Mouse (Mus musculus) embryonic fibroblast, embryonic 13.5 days (primary cell): ENCODE results near the gene Tmem198b. TPM values are rescaled to one million over a fixed set of nuclear protein-coding genes. Genes with fewer than 3 reads are reported as not detected.
A peak's percentile ranks its signal among the peaks of the same experiment; 100 is the strongest.
"Not testable (repeated sequence)": the region's sequence is repeated elsewhere in the genome, so short reads cannot be mapped to it uniquely, and the experiment has no call there.

Experiments
- H3K27ac ChIP-seq: 2 replicates; pipeline ENCODE4 v1.5.1; 2012; ENCODE audit warnings: low read length, control low read depth, inconsistent platforms; ENCODE audit not compliant: insufficient read depth
- H3K4me1 ChIP-seq: 2 replicates; pipeline ENCODE4 v1.6.1; 2011; ENCODE audit warnings: low read length; ENCODE audit not compliant: control insufficient read depth, insufficient read depth
- H3K4me3 ChIP-seq: 2 replicates; pipeline ENCODE4 v1.5.1; 2011; ENCODE audit warnings: mild to moderate bottlenecking, control low read depth, low read length; ENCODE audit not compliant: insufficient read depth
- CTCF ChIP-seq: IDR thresholded peaks from 2 replicates; pipeline ENCODE4 v1.5.1; 2011; ENCODE audit warnings: mild to moderate bottlenecking, control low read depth, low read length, moderate library complexity, borderline replicate concordance; ENCODE audit not compliant: insufficient read depth
- POLR2A ChIP-seq: IDR thresholded peaks from 2 replicates; pipeline ENCODE4 v1.6.1; 2011; ENCODE audit warnings: low read depth, mild to moderate bottlenecking, control low read depth, low read length, moderate library complexity
- polyA plus RNA-seq: library from polyadenylated mRNA; stranded (reverse); fragments of >200 nt; gene quantifications from 2 replicates; pipeline ENCODE4 v1.2.4, GENCODE M21; 2011; ENCODE audit warnings: low read depth; ENCODE audit not compliant: missing spikeins, insufficient read length

Tmem198b gene
- 34.4 and 44.8 TPM in 2 replicates for polyA plus RNA-seq

- peak within 1 kb of the TSS; percentile 95 for H3K27ac ChIP-seq
- peaks cover 9% of the 10 kb centered on the region; the same call in 1 of the 2 replicates for H3K4me1 ChIP-seq
- H3K4me3 ChIP-seq: peak within 1 kb of the TSS; percentile 73
- no peak for TF ChIP-seq CTCF
- peak; percentile 71; the same call in 1 of the 2 replicates for TF ChIP-seq POLR2A
Measured at GRCm38 (mm10) chr10:128804271-128805091, at the start of gene Tmem198b. Gene Tmem198b (minus strand): TSS chr10:128804370.

- H3K27ac ChIP-seq: no peak overlapping the region
- no peak overlapping the region for H3K4me3 ChIP-seq
- H3K4me1 ChIP-seq: no peaks in the 10 kb centered on the region
- no peak for TF ChIP-seq CTCF
- TF ChIP-seq POLR2A: no peak
Measured at GRCm38 (mm10) chr10:128850339-128850738, 46.2 kb upstream of the Tmem198b start.

- Histone ChIP-seq H3K4me1 (no peaks in the 10 kb centered on the region), H3K4me3 (no peak overlapping the region), H3K27ac (no peak overlapping the region)
- TF ChIP-seq POLR2A (no peak), CTCF (no peak)
Measured at GRCm38 (mm10) chr10:128848426-128848825, 44.3 kb upstream of the Tmem198b start.

GRCm38 (mm10) chr10:128846664-128847063 is 42.5 kb upstream of the Tmem198b start:
- Histone ChIP-seq H3K4me3 (no peak overlapping the region), H3K27ac (no peak overlapping the region), H3K4me1 (no peaks in the 10 kb centered on the region)
- no peak for TF ChIP-seq POLR2A
- TF ChIP-seq CTCF: no peak

GRCm38 (mm10) chr10:128845516-128845915 is 41.3 kb upstream of the Tmem198b start:
- H3K27ac ChIP-seq: no peak overlapping the region
- no peaks in the 10 kb centered on the region for H3K4me1 ChIP-seq
- H3K4me3 ChIP-seq: no peak overlapping the region
- no peak for TF ChIP-seq POLR2A
- no peak for TF ChIP-seq CTCF

- H3K27ac ChIP-seq: no peak overlapping the region
- no peaks in the 10 kb centered on the region for H3K4me1 ChIP-seq
- H3K4me3 ChIP-seq: no peak overlapping the region
- no peak for TF ChIP-seq CTCF
- no peak for TF ChIP-seq POLR2A
Measured at GRCm38 (mm10) chr10:128843260-128843659, 39.1 kb upstream of the Tmem198b start.

GRCm38 (mm10) chr10:128840612-128841011 is 36.4 kb upstream of the Tmem198b start:
- TF ChIP-seq CTCF (no peak), POLR2A (no peak)
- no peaks in the 10 kb centered on the region for H3K4me1 ChIP-seq
- H3K4me3 ChIP-seq: no peak overlapping the region
- no peak overlapping the region for H3K27ac ChIP-seq

- Histone ChIP-seq H3K4me3 (no peak overlapping the region), H3K27ac (no peak overlapping the region), H3K4me1 (no peaks in the 10 kb centered on the region)
- TF ChIP-seq POLR2A (no peak), CTCF (no peak)
Measured at GRCm38 (mm10) chr10:128839434-128839833, 35.3 kb upstream of the Tmem198b start.

GRCm38 (mm10) chr10:128837400-128837799 is 33.2 kb upstream of the Tmem198b start:
- no peak for TF ChIP-seq CTCF
- no peak for TF ChIP-seq POLR2A
- Histone ChIP-seq H3K4me3 (no peak overlapping the region), H3K27ac (no peak overlapping the region), H3K4me1 (no peaks in the 10 kb centered on the region)

GRCm38 (mm10) chr10:128823821-128824220 is 19.7 kb upstream of the Tmem198b start:
- no peak overlapping the region for H3K4me3 ChIP-seq
- TF ChIP-seq POLR2A: no peak
- TF ChIP-seq CTCF: no peak
- no peak overlapping the region for H3K27ac ChIP-seq
- 0 out of 2 replicates have a peak, but pooled peaks cover 2% of the 10 kb centered on the region for H3K4me1 ChIP-seq

- H3K4me3 ChIP-seq: peak overlapping the region; percentile 88
- H3K27ac ChIP-seq, H3K4me1 ChIP-seq: not testable (repeated sequence)
Measured at GRCm38 (mm10) chr10:128823087-128823486, 18.9 kb upstream of the Tmem198b start.
